Mouse (Mus musculus) kidney, adult 11 months (tissue): ENCODE measurements around the gene Tubal3.
A peak's percentile ranks its signal among the peaks of the same experiment; 100 is the strongest.
"Not testable (repeated sequence)": the region's sequence is repeated elsewhere in the genome, so short reads cannot be mapped to it uniquely, and the experiment has no call there.

Experiments
- DNase-seq: peaks from one replicate; pipeline ENCODE4 v3.0.0; 2022

The Tubal3 gene

GRCm38 (mm10) chr13:3917571-3918311 is at the start of gene Tubal3, which contains the start of gene Net1:
Tubal3 (plus strand) TSS chr13:3918274.
Net1 (minus strand) TSS chr13:3918220.
- peak; percentile 81 for DNase-seq

GRCm38 (mm10) chr13:3869901-3870300 is 48.2 kb upstream of the Tubal3 start:
- DNase-seq, result no peak

DNA sequence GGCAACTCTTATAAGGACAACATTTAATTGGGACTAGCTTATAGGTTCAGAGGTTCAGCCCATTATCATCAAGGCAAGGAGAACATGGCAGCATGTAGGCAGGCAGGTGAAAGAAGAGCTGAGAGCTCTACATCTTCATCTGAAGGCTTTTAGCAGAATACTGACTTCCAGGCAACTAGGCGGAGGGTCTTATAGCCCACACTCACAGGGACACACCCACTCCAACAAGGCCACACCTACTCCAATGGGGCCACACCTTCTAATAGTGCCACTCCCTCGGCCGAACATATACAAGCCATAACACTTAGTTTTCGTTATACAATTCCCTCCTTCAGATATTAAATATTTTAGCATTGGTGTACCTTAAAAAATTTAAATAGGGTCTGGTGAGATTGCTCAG is 45.2 kb upstream of the Tubal3 start:
- DNase-seq, result no peak

DNA sequence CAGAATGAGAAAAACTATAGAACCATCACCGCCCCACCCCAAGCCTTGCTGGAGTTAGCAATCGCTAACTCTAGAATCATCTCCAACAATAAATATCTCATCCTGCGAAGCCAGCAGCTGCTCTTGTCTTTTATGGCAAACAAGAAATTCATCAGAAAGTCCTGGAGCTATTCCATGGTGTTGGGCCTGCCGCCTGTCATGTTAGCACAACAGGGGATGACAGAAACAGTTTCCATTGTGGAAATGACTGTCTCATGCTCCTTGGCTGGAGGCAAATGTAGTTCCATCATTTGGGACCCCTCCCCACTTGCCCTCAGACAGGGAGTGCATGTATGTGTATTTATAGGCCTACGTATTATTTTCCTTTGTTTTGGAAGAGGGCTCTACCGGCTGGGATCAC is 41.6 kb upstream of the Tubal3 start:
- no peak for DNase-seq

GRCm38 (mm10) chr13:3877185-3877584 is 40.9 kb upstream of the Tubal3 start:
- no peak for DNase-seq

- DNase-seq, result no peak
These were observed 40.3 kb upstream of the Tubal3 start for GRCm38 (mm10) chr13:3877679-3878220.

DNA sequence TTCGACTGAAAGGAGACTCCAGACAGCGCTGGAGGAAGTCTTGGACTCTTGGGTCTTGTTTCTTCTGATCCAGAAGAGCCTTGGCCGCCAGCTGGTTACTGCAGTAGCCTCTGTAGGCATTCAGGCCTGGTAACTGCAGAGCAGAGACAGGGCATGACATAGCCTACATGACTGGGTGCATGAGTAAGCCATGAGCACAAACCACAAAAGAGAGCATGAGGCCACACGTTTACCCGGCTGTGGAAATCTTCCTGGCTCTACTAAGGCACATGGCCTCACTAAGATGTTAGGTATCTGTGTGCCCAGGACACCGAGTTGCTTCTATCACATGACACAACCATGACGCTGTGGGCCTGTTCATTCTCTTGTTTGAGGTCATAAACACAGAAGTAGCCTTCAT is 31.4 kb upstream of the Tubal3 start:
- no peak for DNase-seq

GRCm38 (mm10) chr13:3889111-3889510 is 29.0 kb upstream of the Tubal3 start:
- peak; percentile 35 for DNase-seq

GRCm38 (mm10) chr13:3890061-3890460 is 28.0 kb upstream of the Tubal3 start:
- DNase-seq, result no peak

DNA sequence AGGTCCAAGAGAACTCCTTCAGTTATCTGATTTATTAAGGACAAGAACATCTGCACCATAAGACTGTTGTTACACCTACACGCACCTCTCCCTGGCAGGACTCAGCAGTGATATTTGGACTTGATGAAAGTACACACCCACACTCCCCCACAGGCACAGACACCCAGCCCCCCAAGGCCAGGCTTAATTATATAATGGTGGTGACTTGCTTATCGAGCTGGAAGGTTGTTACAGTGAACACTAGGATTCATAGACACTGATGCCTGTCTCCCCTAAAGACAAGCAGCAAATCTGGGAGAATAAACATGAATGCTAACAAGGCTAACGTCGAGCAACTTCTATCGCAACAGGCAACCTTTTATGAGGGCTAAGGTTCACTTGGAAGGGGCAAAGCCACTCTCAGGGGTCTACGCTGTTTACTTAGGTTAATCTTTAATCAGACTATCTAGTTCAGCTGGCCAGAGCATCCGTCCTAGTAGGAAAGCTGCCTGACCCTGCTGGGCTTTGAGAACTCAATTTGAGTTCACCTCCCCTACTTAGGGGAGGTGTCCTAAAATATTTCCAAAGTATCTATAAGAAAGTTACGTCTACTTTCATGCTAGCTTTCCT is 26.5 kb upstream of the Tubal3 start:
- DNase-seq, result peak; percentile 74

GRCm38 (mm10) chr13:3892601-3893000 is 25.5 kb upstream of the Tubal3 start:
- no peak for DNase-seq

GRCm38 (mm10) chr13:3893126-3893734 is 24.8 kb upstream of the Tubal3 start:
- DNase-seq, result peak; percentile 93

DNA sequence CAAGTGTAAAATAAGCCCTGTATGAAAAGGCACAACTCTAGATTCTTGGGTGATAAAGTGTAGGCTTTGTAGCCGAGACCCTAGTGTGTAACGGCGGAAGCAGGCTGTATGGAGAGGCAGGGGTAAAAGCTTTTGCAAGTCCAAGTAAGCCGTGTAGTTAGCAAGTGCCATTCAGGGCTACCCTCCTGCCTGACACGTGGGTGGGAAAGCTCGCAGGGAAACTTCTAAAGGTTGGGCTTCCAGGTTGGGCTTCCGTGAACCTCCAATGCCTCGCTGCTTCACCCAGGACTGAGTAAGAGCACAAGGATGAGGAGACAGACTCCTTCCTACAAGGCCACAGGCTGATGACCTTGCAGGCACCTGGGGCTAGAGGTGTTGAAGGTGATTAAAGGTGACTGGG is 23.5 kb upstream of the Tubal3 start:
- peak; percentile 34 for DNase-seq

DNA sequence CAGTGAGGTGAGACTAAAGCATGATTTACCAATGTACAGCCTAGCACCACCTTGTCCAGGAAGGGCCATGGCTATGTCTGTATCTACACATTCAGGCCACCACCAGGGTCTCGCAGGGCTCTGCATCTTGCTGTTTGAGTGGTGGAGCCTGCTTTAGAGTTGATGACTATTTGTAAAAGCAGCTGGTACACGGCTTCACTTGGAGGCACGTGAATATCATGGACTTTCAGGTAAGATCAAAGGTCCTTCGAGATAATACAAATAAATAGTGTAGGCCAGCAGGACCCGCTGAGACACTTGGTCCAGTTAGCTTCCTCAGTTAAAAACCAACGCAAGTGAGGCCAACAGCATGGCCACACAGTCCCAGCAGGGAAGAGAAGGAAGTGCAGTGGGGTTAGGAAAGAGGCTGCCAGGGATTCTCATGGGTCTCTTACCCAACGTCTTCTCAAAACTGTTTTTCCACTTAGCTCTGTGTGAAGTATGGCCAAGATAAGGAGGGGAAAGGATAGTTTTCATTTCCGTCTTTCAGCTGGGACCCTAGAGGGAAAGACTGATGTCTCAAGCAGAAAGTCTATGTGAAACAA is 22.6 kb upstream of the Tubal3 start:
- no peak for DNase-seq

DNA sequence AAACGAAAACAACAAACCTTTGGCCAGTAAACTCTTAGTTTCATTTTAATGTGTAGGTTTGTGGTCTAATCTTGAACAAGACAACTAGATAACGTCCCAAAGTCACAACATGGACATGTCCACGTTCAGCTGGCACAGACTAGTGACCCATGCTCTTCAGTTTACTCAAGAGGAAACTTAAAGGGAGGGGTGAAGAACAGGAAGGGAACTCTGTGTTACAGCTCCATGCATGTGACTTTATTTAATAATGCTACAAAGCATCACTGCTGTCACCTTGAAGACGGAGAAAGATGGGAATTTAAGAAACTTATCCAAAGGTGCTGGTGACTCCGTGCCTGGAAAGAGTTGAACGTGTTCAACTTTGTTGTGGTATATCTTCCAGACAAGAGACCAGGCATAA is 22.0 kb upstream of the Tubal3 start:
- DNase-seq, result no peak

DNA sequence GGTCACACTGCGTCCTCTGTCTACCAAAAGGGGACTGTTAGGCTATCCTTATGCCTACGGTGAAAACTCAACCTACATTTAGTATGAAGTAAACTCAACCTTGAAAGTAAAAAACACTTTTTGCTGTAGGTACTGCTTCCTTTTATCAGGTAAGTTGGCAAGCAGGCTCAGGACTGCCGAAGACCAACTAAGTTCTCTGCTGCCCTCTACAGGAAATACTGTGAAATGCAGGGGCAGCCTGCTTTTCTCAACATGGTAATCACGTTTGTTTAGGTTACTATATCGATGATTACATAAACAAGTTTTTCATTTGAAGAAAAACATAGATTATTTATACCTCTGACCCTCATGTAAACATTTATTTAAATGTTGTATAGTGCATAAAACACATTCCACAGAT is 21.2 kb upstream of the Tubal3 start:
- peak; percentile 70 for DNase-seq

DNA sequence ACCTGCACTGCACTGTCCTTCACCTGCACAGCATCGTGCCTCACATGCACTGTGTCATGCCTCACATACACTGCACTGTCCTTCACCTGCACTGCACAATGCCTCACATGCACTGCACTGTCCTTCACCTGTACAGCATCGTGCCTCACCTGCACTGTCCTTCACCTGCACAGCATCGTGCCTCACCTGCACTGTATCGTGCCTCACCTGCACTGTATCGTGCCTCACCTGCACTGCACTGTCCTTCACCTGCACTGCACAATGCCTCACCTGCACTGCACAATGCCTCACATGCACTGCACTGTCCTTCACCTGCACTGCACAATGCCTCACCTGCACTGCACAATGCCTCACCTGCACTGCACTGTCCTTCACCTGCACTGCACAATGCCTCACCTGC is 19.9 kb upstream of the Tubal3 start:
- not testable (repeated sequence) for DNase-seq

- no peak for DNase-seq
These were observed 18.8 kb upstream of the Tubal3 start for GRCm38 (mm10) chr13:3899301-3899700.

DNA sequence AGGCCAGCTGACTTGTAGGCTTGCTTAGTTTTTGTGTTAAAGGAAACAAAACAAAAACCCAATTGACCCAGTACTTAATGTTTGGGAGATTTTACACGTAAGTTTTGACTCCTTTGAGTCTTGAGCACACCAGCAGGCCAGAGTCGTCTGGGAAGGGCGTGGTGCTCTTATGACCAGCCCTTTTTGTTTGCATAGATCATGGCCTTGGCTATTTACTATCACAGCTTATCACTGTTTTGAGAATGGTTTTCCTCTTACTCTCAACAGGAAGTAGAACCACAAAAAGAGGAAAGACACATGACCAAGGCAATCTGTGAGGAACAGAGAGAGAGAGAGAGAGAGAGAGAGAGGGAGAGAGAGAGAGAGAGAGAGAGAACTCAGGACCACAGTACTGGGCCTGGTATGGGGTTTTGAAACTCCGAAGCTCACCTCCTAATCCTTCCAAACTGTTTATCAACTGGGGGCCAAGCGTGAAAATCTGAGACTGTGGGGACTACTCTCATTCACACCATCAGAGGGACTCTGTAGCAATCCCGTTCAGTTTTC is 10.8 kb upstream of the Tubal3 start:
- no peak for DNase-seq

DNA sequence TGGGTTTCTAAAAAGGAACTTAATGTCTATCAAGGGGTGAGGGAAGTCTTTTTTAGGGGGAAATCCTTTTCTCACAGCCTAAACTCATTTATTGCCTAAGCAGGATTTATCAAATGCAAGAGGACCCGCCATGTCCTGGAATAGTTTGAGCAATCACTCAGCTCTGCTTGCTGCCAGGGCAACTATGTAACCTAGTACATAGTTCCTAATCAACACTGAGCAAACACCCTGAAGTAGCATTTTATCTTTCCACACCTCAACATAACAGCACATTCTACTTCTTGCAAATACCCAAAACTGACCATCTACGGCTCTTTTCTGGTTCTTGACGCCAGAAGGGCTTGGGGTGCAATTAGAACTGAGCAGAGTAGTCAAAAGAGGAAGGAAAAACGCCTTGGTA is 9.8 kb upstream of the Tubal3 start:
- no peak for DNase-seq

DNA sequence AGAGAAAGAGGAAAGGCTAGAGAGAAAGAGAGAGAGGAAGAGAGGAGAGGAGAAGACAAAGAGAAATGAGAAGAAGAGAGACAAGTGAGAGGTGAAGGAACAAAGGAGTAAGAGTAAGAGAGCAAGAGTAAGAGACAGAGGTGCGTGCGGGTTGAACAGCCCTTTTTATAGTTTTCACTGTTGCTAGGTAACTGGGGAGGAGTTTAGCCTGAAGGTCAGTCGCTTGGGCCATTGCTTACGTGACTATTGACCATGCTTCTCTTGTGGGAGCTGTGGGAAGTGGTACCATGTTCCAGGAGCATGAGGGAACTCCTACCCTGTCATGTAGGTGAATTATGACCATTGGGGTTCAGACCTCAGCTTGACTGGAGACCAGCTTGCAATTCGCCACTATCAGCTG is 7.7 kb upstream of the Tubal3 start:
- no peak for DNase-seq

DNA sequence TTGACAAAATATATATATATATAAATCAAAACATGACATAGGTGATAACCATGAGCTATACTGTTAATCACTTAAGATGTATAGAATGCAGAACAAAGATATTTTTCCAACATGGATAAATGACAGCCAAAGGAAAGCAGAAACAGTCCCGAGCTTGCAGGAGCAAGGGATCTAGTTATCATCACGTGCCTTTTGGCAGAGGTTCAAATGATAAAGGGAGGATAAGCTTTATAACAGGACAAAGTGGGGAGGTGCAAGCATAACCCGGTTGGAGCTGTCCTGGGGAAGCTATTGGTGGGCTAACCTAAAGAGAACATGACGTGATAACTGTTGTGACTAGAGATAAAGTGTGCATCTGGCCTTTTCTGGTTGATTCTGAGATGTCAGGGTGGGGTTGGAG is 4.6 kb upstream of the Tubal3 start:
- no peak for DNase-seq

- no peak for DNase-seq
These were observed 6.4 kb downstream of the Tubal3 start for GRCm38 (mm10) chr13:3924483-3924882.
